Mouse (Mus musculus): ENCODE data around the gene Itgb8. TPM values are rescaled to one million over a fixed set of nuclear protein-coding genes. Genes with fewer than 3 reads are reported as not detected.

Itgb8 gene
- total and polyA plus RNA-seq, 3 experiments = not detected

DNA sequence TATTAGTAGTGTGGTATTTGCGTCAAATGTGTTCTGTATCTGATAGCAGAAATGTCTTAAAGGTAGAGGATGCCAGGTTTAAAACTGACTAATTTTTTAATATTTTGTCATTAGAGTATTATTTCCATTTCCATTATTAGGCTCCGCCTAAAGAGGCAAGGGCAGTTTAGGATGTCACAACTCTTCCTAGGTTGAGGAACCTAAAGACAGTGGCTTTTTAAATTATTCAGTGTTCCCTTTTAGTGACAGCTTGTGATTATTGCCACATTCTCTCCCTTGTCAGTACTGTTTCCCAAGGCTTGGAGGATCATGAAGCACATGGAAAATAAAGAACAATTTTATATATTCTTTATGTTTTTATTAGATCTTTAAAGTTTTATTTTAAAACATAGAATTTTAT lies 80.9 kb downstream of the Itgb8 start:
- no peak overlapping the region for H3K4me2 ChIP-seq (ENCODE audit: insufficient read depth, low read depth, poor library complexity, severe bottlenecking)
- no peaks in the 10 kb centered on the region for H3K36me3 ChIP-seq (replicated peaks in 1 of 2; ENCODE audit: control insufficient read depth in 1 of 2, insufficient read depth in 1 of 2, low read length in 1 of 2)
- H3K79me2 ChIP-seq (replicated peaks; ENCODE audit: control insufficient read depth, extremely low read depth, insufficient read depth, poor library complexity, severe bottlenecking) = no peaks in the 10 kb centered on the region
- H3K4me1 ChIP-seq (ENCODE audit: control insufficient read depth in 1 of 2, insufficient read depth in 2 of 2) = peaks cover 0 to 3% of the 10 kb centered on the region in 2 experiments; a peak in 2 of 4 replicates
- in situ Hi-C loops (cut with MboI; ENCODE audit: low pct_ligation_motif_present, low pct_unique_long_range_greater_than_20kb, low sequenced_read_pairs) = no loop called here
- dilution Hi-C loops (cut with MboI; ENCODE audit: extremely low pct_ligation_motif_present, extremely low pct_unique_long_range_greater_than_20kb, low sequenced_read_pairs) = no loop called here
- H3K27ac ChIP-seq (ENCODE audit: insufficient read depth, low read depth) = no peak overlapping the region
- no peaks in the 10 kb centered on the region for H3K9me3 ChIP-seq (replicated peaks; ENCODE audit: low read length)
- no peaks in the 10 kb centered on the region for H3K27me3 ChIP-seq (replicated peaks)
- no peak overlapping the region for H3K9ac ChIP-seq (ENCODE audit: insufficient read depth, low read depth)
- TF ChIP-seq ETS1 (conservative IDR thresholded peaks at IDR 0.05; ENCODE audit: low read depth, low read length) = no peak
- no peak for TF ChIP-seq CTCF (conservative IDR thresholded peaks at IDR 0.05 in 1 of 2, IDR thresholded peaks at IDR 0.05 in 1 of 2; ENCODE audit: low read depth in 2 of 2, low read length in 2 of 2)
- TF ChIP-seq MXI1 (IDR thresholded peaks at IDR 0.05; ENCODE audit: low read depth, low read length) = no peak
- TF ChIP-seq USF1 (IDR thresholded peaks at IDR 0.05; ENCODE audit: low read depth, low read length) = no peak
- TF ChIP-seq TBP (conservative IDR thresholded peaks at IDR 0.05; ENCODE audit: low read depth, low read length) = no peak
- no peak for TF ChIP-seq EP300 (IDR thresholded peaks at IDR 0.05; ENCODE audit: low read length)
- no peak for DNase-seq (ENCODE audit: extremely low read depth)
- no peak overlapping the region for H3K4me3 ChIP-seq (replicated peaks in 1 of 3; ENCODE audit: low read depth in 2 of 3, low read length in 2 of 3, poor library complexity in 1 of 3)

- Histone ChIP-seq H3K27ac (ENCODE audit: insufficient read depth, low read depth) (no peak overlapping the region), H3K9ac (ENCODE audit: insufficient read depth, low read depth) (no peak overlapping the region; the same call in 1 of the 2 replicates), H3K4me3 (replicated peaks in 1 of 3; ENCODE audit: low read depth in 2 of 3, low read length in 2 of 3, poor library complexity in 1 of 3) (no peak overlapping the region), H3K27me3 (replicated peaks) (no peaks in the 10 kb centered on the region), H3K4me2 (ENCODE audit: insufficient read depth, low read depth, poor library complexity, severe bottlenecking) (0 out of 2 replicates have a peak overlapping the region, but pooled peaks have one; percentile 56), H3K36me3 (replicated peaks in 1 of 2; ENCODE audit: control insufficient read depth in 1 of 2, insufficient read depth in 1 of 2, low read length in 1 of 2) (no peaks in the 10 kb centered on the region), H3K4me1 (ENCODE audit: control insufficient read depth in 1 of 2, insufficient read depth in 2 of 2) (peaks cover 0 to 3% of the 10 kb centered on the region in 2 experiments; a peak in 2 of 4 replicates), H3K79me2 (replicated peaks; ENCODE audit: control insufficient read depth, extremely low read depth, insufficient read depth, poor library complexity, severe bottlenecking) (no peaks in the 10 kb centered on the region), H3K9me3 (replicated peaks; ENCODE audit: low read length) (no peaks in the 10 kb centered on the region)
- no peak for TF ChIP-seq SMC3 (IDR thresholded peaks at IDR 0.05; ENCODE audit: low read depth, low read length)
- TF ChIP-seq MAFK (IDR thresholded peaks at IDR 0.05; ENCODE audit: insufficient replicate concordance, low read length) = 0 out of 2 replicates have a peak, but pooled peaks have one; percentile 25
- TF ChIP-seq E2F4 (IDR thresholded peaks at IDR 0.05; ENCODE audit: insufficient replicate concordance, low read depth, low read length) = no peak
- TF ChIP-seq MYC (IDR thresholded peaks at IDR 0.05; ENCODE audit: low read depth, low read length) = no peak
- TF ChIP-seq JUND (conservative IDR thresholded peaks at IDR 0.05; ENCODE audit: low read depth, low read length) = peak; percentile 42; the same call in 1 of the 2 replicates
- peak; percentile 83 for TF ChIP-seq EP300 (IDR thresholded peaks at IDR 0.05; ENCODE audit: low read length)
- peak; percentile 84 for TF ChIP-seq IRF4 (IDR thresholded peaks at IDR 0.05; ENCODE audit: low read depth, low read length)
- TF ChIP-seq TBP (conservative IDR thresholded peaks at IDR 0.05; ENCODE audit: low read depth, low read length) = no peak
- 0 out of 2 replicates have a peak, but pooled peaks have one; percentile 23 for TF ChIP-seq HCFC1 (IDR thresholded peaks at IDR 0.05; ENCODE audit: low read depth, low read length)
- no peak for TF ChIP-seq PAX5 (IDR thresholded peaks at IDR 0.05; ENCODE audit: low read length)
- no peak for TF ChIP-seq ELF1 (IDR thresholded peaks at IDR 0.05; ENCODE audit: low read depth, low read length)
- TF ChIP-seq USF1 (IDR thresholded peaks at IDR 0.05; ENCODE audit: low read depth, low read length) = no peak
- TF ChIP-seq ETS1 (conservative IDR thresholded peaks at IDR 0.05; ENCODE audit: low read depth, low read length) = peak; percentile 47
- TF ChIP-seq MEF2A (IDR thresholded peaks at IDR 0.05; ENCODE audit: borderline replicate concordance, low read depth, low read length) = 0 out of 2 replicates have a peak, but pooled peaks have one; percentile 32
- no peak; the same call in 1 of the 2 replicates for TF ChIP-seq CHD2 (IDR thresholded peaks at IDR 0.05; ENCODE audit: low read length)
- no peak for TF ChIP-seq NRF1 (IDR thresholded peaks at IDR 0.05; ENCODE audit: low read depth, low read length)
- peak; percentile 45 for DNase-seq (ENCODE audit: extremely low read depth)
- in situ Hi-C loops (cut with MboI; ENCODE audit: low pct_ligation_motif_present, low pct_unique_long_range_greater_than_20kb, low sequenced_read_pairs) (no loop called here), dilution Hi-C loops (cut with MboI; ENCODE audit: extremely low pct_ligation_motif_present, extremely low pct_unique_long_range_greater_than_20kb, low sequenced_read_pairs) (no loop called here)
These were observed 81.5 kb downstream of the Itgb8 start for GRCm38 (mm10) chr12:119157068-119157467.
